In genomic region chr5:81909964-81910363, GRCm38 (mm10) we compare ENCODE assay signal across 12 mouse cellular contexts.
DNase-seq lines count a peak whose midpoint lies in the region; ATAC-seq and TF ChIP-seq lines count a peak whose summit lies in the region.
"Had no signal": no experiment of that assay in that cellular context is flagged by ENCODE, and none has a peak within 500 bp of the region (broad histone marks: within the 10 kb centered on the region; RNA-seq: fewer than 3 reads in every experiment).

No protein-coding gene starts in this region.

- no peak for TF ChIP-seq CTCF in intestine, postnatal 0 days (IDR thresholded peaks at IDR 0.05; ENCODE audit: low read depth)
- TF ChIP-seq CTCF in cerebellum, adult 2 months (IDR thresholded peaks at IDR 0.05; ENCODE audit: borderline replicate concordance, insufficient read depth, low read depth, low read length) = no peak

- H3K4me1 ChIP-seq in kidney, embryonic 14.5 days (ENCODE audit: control insufficient read depth, insufficient read depth, low read length) = peaks cover 3% of the 10 kb centered on the region; the same call in 1 of the 2 replicates
- H3K4me1 ChIP-seq in intestine, postnatal 0 days (replicated peaks; ENCODE audit: control insufficient read depth, insufficient read depth, low read length) = 0 out of 2 replicates have a peak, but pooled peaks cover 3% of the 10 kb centered on the region
- H3K4me1 ChIP-seq in cerebellum, adult 2 months (ENCODE audit: control insufficient read depth, insufficient read depth, low read length) = no peaks in the 10 kb centered on the region

- peak; percentile 66; the same call in 1 of the 2 replicates for ATAC-seq in kidney, embryonic 14.5 days (ENCODE audit: low FRiP score, low TSS enrichment)
- ATAC-seq in intestine, postnatal 0 days = peak; percentile 86

- H3K27me3 ChIP-seq in kidney, embryonic 14.5 days (ENCODE audit: control insufficient read depth, insufficient read depth, low read length) = no peaks in the 10 kb centered on the region
- no peaks in the 10 kb centered on the region for H3K27me3 ChIP-seq in intestine, postnatal 0 days (replicated peaks; ENCODE audit: control insufficient read depth, insufficient read depth, low read length)
- no peaks in the 10 kb centered on the region for H3K27me3 ChIP-seq in cerebellum, adult 2 months (ENCODE audit: control insufficient read depth, insufficient read depth, low read length)

- no peak overlapping the region for H3K27ac ChIP-seq in kidney, embryonic 14.5 days (ENCODE audit: low read depth, low read length)
- no peak overlapping the region; the same call in 1 of the 2 replicates for H3K27ac ChIP-seq in intestine, postnatal 0 days (ENCODE audit: low read depth, low read length)
- no peak overlapping the region for H3K27ac ChIP-seq in cerebellum, adult 2 months (ENCODE audit: insufficient read depth, low read length)

- no peak for TF ChIP-seq POLR2A in cerebellum, adult 2 months (IDR thresholded peaks at IDR 0.05; ENCODE audit: borderline replicate concordance, insufficient read depth, low read length)

- no peak overlapping the region for H3K4me2 ChIP-seq in kidney, embryonic 14.5 days (replicated peaks; ENCODE audit: low read depth, low read length)
- peak overlapping the region; percentile 17; the same call in 1 of the 2 replicates for H3K4me2 ChIP-seq in intestine, postnatal 0 days (replicated peaks; ENCODE audit: low read depth)

- H3K36me3 ChIP-seq in kidney, embryonic 14.5 days (ENCODE audit: control insufficient read depth, insufficient read depth, low read length) = no peaks in the 10 kb centered on the region
- H3K36me3 ChIP-seq in intestine, postnatal 0 days (ENCODE audit: control insufficient read depth, insufficient read depth) = no peaks in the 10 kb centered on the region

- no peaks in the 10 kb centered on the region for H3K9me3 ChIP-seq in kidney, embryonic 14.5 days (ENCODE audit: control insufficient read depth, low read length)
- no peaks in the 10 kb centered on the region for H3K9me3 ChIP-seq in intestine, postnatal 0 days (ENCODE audit: control insufficient read depth)

- H3K4me3 ChIP-seq in kidney, embryonic 14.5 days (ENCODE audit: low read length) = no peak overlapping the region
- no peak overlapping the region for H3K4me3 ChIP-seq in intestine, postnatal 0 days (ENCODE audit: low read depth, low read length)
- no peak overlapping the region for H3K4me3 ChIP-seq in cerebellum, adult 2 months (replicated peaks; ENCODE audit: insufficient read depth, low read depth, low read length)

- no peak overlapping the region for H3K9ac ChIP-seq in kidney, embryonic 14.5 days (ENCODE audit: low read depth, low read length)
- no peak overlapping the region for H3K9ac ChIP-seq in intestine, postnatal 0 days (ENCODE audit: low read depth, low read length)

- WGBS in kidney, embryonic 14.5 days = 31% methylated on average over 8 of the region's 8 CpGs
- WGBS in intestine, postnatal 0 days = 19% methylated on average over 8 of the region's 8 CpGs
- 84% methylated on average over 8 of the region's 8 CpGs for WGBS in cerebellum, adult 2 months

- DNase-seq in embryo, embryonic 11 days = peak; percentile 23
- no peak for DNase-seq in embryo, embryonic 9.5 days (ENCODE audit: extremely low spot score)
- no peak for DNase-seq in kidney, postnatal 14 days
- DNase-seq in adrenal gland, postnatal 25 days = peak; percentile 8
- no peak for DNase-seq in cerebellum, adult 2 months
- no peak for DNase-seq in cerebellum, adult 11 months
- DNase-seq: heart, adult 11 months; heart, postnatal 36 days; lung, adult 18-20 months; thymus, postnatal 25 days had no signal

Comparison
In these comparisons a context has a peak if more than half of its experiments do, and no peak if none do; other contexts are left out.
1. DNase-seq: peak in embryo, embryonic 11 days (single experiment) and adrenal gland, postnatal 25 days (single experiment); none in embryo, embryonic 9.5 days (single experiment), kidney, postnatal 14 days (single experiment), cerebellum, adult 2 months (0 of 2) and cerebellum, adult 11 months (single experiment).